Mouse (Mus musculus): ENCODE data around the gene Liph.
A peak's percentile ranks its signal among the peaks of the same experiment; 100 is the strongest.
"Not testable (repeated sequence)": the region's sequence is repeated elsewhere in the genome, so short reads cannot be mapped to it uniquely, and the experiment has no call there.

Liph gene

GRCm38 (mm10) chr16:21995304-21995703 is at the start of gene Liph:
Gene Liph, minus strand, starts transcription at chr16:21995663.
- DNase-seq (ENCODE audit: low spot score) = no peak

- no peak for DNase-seq (ENCODE audit: low spot score)
Observed at GRCm38 (mm10) chr16:22043830-22044229, 48.4 kb upstream of the Liph start.

GRCm38 (mm10) chr16:22039978-22040377 is 44.5 kb upstream of the Liph start:
- DNase-seq (ENCODE audit: low spot score) = no peak

GRCm38 (mm10) chr16:22038554-22038953 is 43.1 kb upstream of the Liph start:
- no peak for DNase-seq (ENCODE audit: low spot score)

GRCm38 (mm10) chr16:22027474-22027873 is 32.0 kb upstream of the Liph start:
- no peak for DNase-seq (ENCODE audit: low spot score)

GRCm38 (mm10) chr16:22022122-22022521 is 26.7 kb upstream of the Liph start:
- DNase-seq (ENCODE audit: low spot score) = no peak

- no peak for DNase-seq (ENCODE audit: low spot score)
Observed at GRCm38 (mm10) chr16:22015569-22015968, 20.1 kb upstream of the Liph start.

- no peak for DNase-seq (ENCODE audit: low spot score)
Observed at GRCm38 (mm10) chr16:22009596-22009995, 14.1 kb upstream of the Liph start.

GRCm38 (mm10) chr16:22009099-22009584 is 13.7 kb upstream of the Liph start, which contains the start of gene Senp2:
Gene Senp2, plus strand, starts transcription at chr16:22009484.
- peak; percentile 99 for DNase-seq (ENCODE audit: low spot score)

GRCm38 (mm10) chr16:22001606-22002005 is 6.1 kb upstream of the Liph start:
- DNase-seq (ENCODE audit: low spot score) = no peak

- no peak for DNase-seq (ENCODE audit: low spot score)
Observed at GRCm38 (mm10) chr16:22001172-22001571, 5.7 kb upstream of the Liph start.

GRCm38 (mm10) chr16:21999941-22000690 is 4.7 kb upstream of the Liph start:
- no peak for DNase-seq (ENCODE audit: low spot score)

GRCm38 (mm10) chr16:21998061-21998460 is 2.6 kb upstream of the Liph start:
- DNase-seq (ENCODE audit: low spot score) = no peak

GRCm38 (mm10) chr16:21996881-21997641 is 1.6 kb upstream of the Liph start:
- DNase-seq (ENCODE audit: low spot score) = no peak

- no peak for DNase-seq (ENCODE audit: low spot score)
Observed at GRCm38 (mm10) chr16:21996402-21996801, 939 bp upstream of the Liph start.

- no peak for DNase-seq (ENCODE audit: low spot score)
Observed at GRCm38 (mm10) chr16:21991774-21992173, 3.7 kb downstream of the Liph start.

GRCm38 (mm10) chr16:21990893-21991292 is 4.6 kb downstream of the Liph start:
- not testable (repeated sequence) for DNase-seq (ENCODE audit: low spot score)

GRCm38 (mm10) chr16:21987956-21988355 is 7.5 kb downstream of the Liph start:
- DNase-seq (ENCODE audit: low spot score) = no peak

GRCm38 (mm10) chr16:21986191-21986590 is 9.3 kb downstream of the Liph start:
- DNase-seq (ENCODE audit: low spot score) = no peak

- DNase-seq (ENCODE audit: low spot score) = no peak
Observed at GRCm38 (mm10) chr16:21984091-21984490, 11.4 kb downstream of the Liph start.

- no peak for DNase-seq (ENCODE audit: low spot score)
Observed at GRCm38 (mm10) chr16:21983581-21983980, 11.9 kb downstream of the Liph start.

- no peak for DNase-seq (ENCODE audit: low spot score)
Observed at GRCm38 (mm10) chr16:21983146-21983545, 12.3 kb downstream of the Liph start.

- no peak for DNase-seq (ENCODE audit: low spot score)
Observed at GRCm38 (mm10) chr16:21977347-21977746, 18.1 kb downstream of the Liph start.

All from ovary, postnatal 10 days (tissue).